Mouse (Mus musculus) cerebellum, postnatal 4 days (tissue): ENCODE measurements at regions not wholly inside any gene's neighbourhood (a gene's known extent, or its start where the extent isn't known, plus 50 kb on each side); places are given as distances from the start of the nearest gene placed in this dataset.

Experiments
- DNase-seq, 2 experiments: peaks; one replicate each; pipeline ENCODE4 v3.0.0; 2022; ENCODE audit warnings: low spot score in 2 of 2, mixed read lengths in 1 of 2

DNA sequence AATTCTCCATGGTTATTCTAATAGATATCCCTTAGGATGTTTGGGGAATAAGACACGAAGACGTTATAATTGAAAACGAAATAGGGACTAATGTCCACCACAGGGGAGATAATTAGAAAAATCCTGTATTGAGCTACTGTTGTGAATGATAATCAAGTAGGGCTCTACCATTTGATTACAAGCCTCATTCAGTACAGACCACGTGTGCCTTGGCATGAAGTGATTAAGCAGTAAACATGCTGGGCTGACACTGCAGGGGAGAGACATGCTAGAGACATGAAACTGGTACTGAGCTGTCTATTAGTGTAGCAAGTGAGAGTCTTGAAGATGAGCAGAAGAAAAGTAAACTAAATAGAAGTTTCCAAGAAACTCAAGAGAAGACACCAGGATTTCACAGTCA, 797.8 kb downstream of the Efna5 start:
- DNase-seq = no peak

GRCm38 (mm10) chr17:62077604-62078003, 803.5 kb downstream of the Efna5 start:
- DNase-seq = no peak

DNA sequence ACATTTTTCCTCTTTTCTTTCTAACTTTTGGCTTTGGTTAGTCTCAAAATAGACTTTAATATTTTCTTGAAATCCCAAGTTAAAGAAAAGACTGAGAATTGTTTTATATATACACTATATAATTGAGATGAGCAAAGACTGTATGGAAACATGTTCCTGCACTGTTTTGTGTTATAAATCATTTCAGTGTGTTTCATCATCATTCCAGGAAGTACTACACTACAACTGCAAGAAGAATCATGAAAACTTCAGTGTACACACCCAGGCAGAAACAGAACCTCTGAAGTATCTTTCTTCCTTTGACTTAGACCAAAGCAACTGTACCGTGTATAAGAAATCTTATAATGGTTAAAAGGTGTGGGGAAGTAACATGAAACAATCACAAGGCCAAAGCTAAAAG, 816.2 kb downstream of the Efna5 start:
- no peak for DNase-seq

DNA sequence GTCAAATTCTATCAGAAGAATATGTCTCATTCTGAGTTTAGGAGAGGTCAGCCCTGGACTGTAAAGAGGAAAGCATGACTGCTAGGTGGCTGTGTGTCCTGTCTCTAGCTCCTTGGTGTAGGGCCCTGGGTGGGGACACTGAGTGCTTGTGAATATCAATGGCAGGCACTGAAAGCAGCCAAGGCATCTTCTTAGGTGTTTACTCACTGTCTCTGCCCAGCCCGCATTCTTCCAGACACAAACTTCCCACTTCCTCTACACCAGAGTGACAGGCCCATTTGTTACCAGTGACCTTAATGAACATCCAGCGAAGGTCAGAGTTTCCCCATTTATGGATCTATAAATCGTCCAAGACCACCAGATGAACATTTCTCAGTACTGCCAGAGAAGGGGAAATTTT, 823.1 kb downstream of the Efna5 start:
- DNase-seq = no peak

DNA sequence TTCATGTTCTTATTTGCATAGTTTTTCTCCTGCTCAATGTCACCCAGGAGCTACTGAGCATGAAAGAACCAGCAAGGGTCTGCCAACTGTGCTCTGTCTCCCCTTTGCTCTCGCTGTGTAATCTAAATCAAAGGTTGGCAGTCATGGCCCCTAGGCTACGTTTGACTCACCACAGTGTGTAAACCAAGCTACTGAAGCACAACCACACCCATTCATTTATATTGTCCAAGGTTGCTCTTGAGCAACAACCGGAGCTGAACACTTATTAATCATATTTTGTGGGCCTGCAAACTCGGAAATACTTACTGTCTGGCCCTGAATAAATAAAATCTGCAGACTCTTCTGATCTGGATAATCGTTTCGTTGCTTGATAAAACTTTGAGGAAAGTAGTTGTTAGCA, 826.3 kb downstream of the Efna5 start:
- no peak for DNase-seq

DNA sequence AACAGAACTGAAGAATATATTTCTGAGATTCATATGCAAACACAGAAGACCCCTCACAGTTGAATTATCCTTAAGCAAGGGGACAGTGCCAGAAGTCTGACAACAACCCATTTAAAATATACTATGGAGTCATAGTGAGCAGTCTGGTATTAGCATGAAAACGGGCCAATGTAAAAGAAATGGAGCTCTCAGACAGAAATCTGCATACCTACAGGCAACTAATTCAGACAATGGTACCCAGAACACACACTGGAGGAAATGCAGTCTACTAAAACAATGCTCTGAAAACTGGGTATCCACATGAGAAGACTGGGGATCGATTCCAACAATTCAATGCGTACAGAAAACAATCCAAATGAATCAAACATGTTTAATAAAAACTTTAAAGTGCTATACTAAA, 832.1 kb downstream of the Efna5 start:
- no peak for DNase-seq

DNA sequence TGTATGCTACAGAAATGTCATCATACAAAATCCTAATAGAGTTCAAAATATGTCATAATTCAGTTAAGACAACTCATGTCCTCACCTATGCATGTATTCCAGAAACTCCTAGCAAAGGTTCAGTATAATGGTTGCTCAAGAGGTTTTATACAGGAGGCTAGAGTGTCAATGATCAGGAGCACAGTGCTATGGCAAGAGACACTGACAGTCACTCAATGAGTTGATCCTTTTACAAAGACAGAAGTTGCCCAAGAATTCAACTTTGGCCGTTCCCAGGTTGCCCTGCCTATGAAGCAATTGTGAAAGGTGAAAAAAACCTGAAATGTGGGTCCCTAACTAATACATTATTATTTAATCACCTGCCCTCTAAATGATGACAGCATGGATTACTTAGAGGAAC, 850.5 kb downstream of the Efna5 start:
- DNase-seq = no peak
